Mouse (Mus musculus) stomach, postnatal 0 days (tissue): Measurements from ENCODE around the gene Gzmm. TPM values are rescaled to one million over a fixed set of nuclear protein-coding genes. Genes with fewer than 3 reads are reported as not detected.
A peak's percentile ranks its signal among the peaks of the same experiment; 100 is the strongest.

Experiments used
- ATAC-seq: fragments of 200-750 bp; cut with Nextera tagmentation; 2 replicates; pipeline ENCODE4 v1.8.0; 2017; ENCODE audit not compliant: low FRiP score, low TSS enrichment
- DNase-seq: peaks from one replicate; pipeline ENCODE4 v3.0.0-alpha.2; 2016; ENCODE audit warnings: low spot score
- H3K27ac ChIP-seq: fragments of 300-500 bp; sonication (generic); replicated peaks from 2 replicates; pipeline ENCODE4 v1.5.1; 2014; ENCODE audit warnings: mild to moderate bottlenecking, control low read depth
- H3K27me3 ChIP-seq: fragments of 300-500 bp; sonication (generic); 2 replicates; pipeline ENCODE4 v1.6.1; 2014; ENCODE audit warnings: low read length; ENCODE audit not compliant: control insufficient read depth, insufficient read depth
- H3K36me3 ChIP-seq: fragments of 300-500 bp; sonication (generic); 2 replicates; pipeline ENCODE4 v1.6.1; 2014; ENCODE audit warnings: low read length, mixed read lengths; ENCODE audit not compliant: control insufficient read depth, insufficient read depth
- H3K4me1 ChIP-seq: fragments of 300-500 bp; sonication (generic); replicated peaks from 2 replicates; pipeline ENCODE4 v1.6.1; 2014; ENCODE audit warnings: antibody characterized with exemption; ENCODE audit not compliant: control insufficient read depth, insufficient read depth
- H3K4me2 ChIP-seq: fragments of 300-500 bp; sonication (generic); replicated peaks from 2 replicates; pipeline ENCODE4 v1.6.1; 2014; ENCODE audit warnings: low read depth, mild to moderate bottlenecking, control low read depth, moderate library complexity
- H3K4me3 ChIP-seq: fragments of 300-500 bp; sonication (generic); 2 replicates; pipeline ENCODE4 v1.5.1; 2014; ENCODE audit warnings: low read depth, low read length, control low read depth
- H3K9ac ChIP-seq: fragments of 300-500 bp; sonication (generic); 2 replicates; pipeline ENCODE4 v1.6.1; 2014; ENCODE audit warnings: mild to moderate bottlenecking, low read length, control low read depth, mixed read lengths
- H3K9me3 ChIP-seq: fragments of 300-500 bp; sonication (generic); 2 replicates; pipeline ENCODE4 v1.6.1; 2016; ENCODE audit warnings: low read length; ENCODE audit not compliant: control insufficient read depth
- CTCF ChIP-seq: IDR thresholded peaks from 2 replicates; pipeline ENCODE4 v1.5.1; 2016; ENCODE audit warnings: antibody characterized with exemption, low read depth, mild to moderate bottlenecking, moderate library complexity
- EP300 ChIP-seq: optimal IDR thresholded peaks from 2 replicates; pipeline ENCODE3; 2016; ENCODE audit warnings: antibody characterized with exemption
- WGBS: fragments of 180-500 bp; shearing (Covaris S2); extraction: QIAGEN DNeasy Blood & Tissue Kit; methylation state at CpG from one replicate; pipeline ENCODE4 v1.1.7; 2014; 5-methylcytosine and 5-hydroxymethylcytosine counted together
- polyA plus RNA-seq: library from polyadenylated mRNA; unstranded; fragments of >200 nt; fragmentation: Nextera tagmentation; extraction: Ambion mirVana; gene quantifications from 2 replicates; pipeline ENCODE4 v1.2.1, GENCODE M21; 2015

Gene Gzmm
- polyA plus RNA-seq, 1 experiment from 2014 or later, result 0.62 TPM

DNA sequence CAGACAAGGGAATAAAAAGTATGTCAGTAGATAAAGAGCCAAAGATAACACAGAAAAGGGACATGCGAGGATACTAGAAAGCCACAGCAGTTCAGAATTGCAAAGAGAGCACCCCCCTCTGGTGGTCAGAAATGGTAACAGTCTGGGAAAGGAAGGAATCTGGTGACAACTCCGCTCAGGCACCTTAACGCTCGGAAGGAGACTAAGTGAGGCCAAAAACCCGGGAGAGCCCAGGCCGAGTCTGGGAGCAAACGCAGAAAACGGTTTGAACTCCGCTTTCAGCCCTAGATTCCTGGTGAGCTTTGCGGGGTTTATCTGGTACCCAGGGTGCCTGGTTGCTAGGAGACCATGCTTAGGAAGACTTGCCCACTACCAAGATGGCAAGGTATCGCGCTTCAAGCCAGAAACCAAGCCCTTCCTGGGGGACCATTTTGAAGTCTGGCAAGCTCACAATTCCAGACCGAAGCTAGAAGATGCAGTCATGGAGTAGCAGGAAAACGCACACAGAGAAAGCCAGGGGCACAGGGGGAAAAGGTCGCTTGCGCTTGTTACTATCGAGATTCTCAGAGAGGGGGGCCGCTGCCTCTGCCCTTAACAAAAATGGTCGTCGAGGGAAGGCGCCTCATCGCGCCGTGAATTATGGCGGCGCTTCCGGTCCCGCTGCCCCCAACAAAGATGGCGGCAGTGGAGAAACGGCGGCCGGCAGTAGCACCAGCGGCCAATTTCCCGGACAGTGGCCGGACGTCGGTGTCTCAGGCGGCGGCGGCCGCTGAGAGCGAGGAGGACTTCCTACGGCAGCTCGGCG, 19.8 kb upstream of the Gzmm start, which contains the start of gene Tpgs1:
Gene Tpgs1, plus strand, starts transcription at position 599 of the 805 bp plus-strand sequence.
- peak within 1 kb of the TSS; percentile 76 for H3K4me2 ChIP-seq
- peak; percentile 94 for TF ChIP-seq CTCF
- TF ChIP-seq EP300, result no peak
- H3K27me3 ChIP-seq, result no peaks in the 10 kb centered on the region
- H3K4me3 ChIP-seq, result peak within 1 kb of the TSS; percentile 98
- under 1% methylated on average over 44 of the region's 45 CpGs for WGBS
- no peaks in the 10 kb centered on the region for H3K9me3 ChIP-seq
- H3K4me1 ChIP-seq, result 0 out of 2 replicates have a peak, but pooled peaks cover 3% of the 10 kb centered on the region
- no peaks in the 10 kb centered on the region for H3K36me3 ChIP-seq
- ATAC-seq, result peak; percentile 83
- H3K27ac ChIP-seq, result peak within 1 kb of the TSS; percentile 91
- DNase-seq, result peak; percentile 87
- H3K9ac ChIP-seq, result peak within 1 kb of the TSS; percentile 84

DNA sequence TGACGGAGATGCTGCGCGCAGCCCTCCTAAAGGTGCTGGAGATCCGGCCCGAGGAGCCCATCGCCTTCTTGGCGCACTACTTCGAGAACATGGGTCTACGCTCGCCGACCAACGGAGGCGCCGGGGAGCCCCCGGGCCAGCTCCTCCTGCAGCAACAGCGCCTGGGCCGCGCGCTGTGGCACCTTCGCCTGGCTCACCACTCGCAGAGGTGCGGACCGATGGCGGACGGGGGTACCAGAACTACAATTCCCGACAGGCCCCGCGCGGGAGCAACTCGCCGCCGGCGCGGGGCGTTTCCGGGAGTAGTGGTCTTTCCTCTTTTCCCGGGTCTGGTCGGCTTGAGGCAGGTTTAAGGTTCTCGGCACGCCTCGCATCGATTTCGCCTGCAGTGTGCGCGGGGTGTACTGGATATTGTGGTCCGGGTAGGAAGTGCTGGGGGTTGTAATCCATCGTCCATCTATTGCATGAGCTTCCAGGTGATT, 19.2 kb upstream of the Gzmm start:
- WGBS, result under 1% methylated on average over 46 of the region's 47 CpGs
- 0 out of 2 replicates have a peak, but pooled peaks cover 3% of the 10 kb centered on the region for H3K4me1 ChIP-seq
- peak overlapping the region; percentile 98 for H3K4me3 ChIP-seq
- DNase-seq, result peak; percentile 68
- TF ChIP-seq EP300 (no peak), CTCF (no peak)
- H3K4me2 ChIP-seq, result peak overlapping the region; percentile 76
- H3K36me3 ChIP-seq, result no peaks in the 10 kb centered on the region
- H3K9me3 ChIP-seq, result no peaks in the 10 kb centered on the region
- H3K27ac ChIP-seq, result peak overlapping the region; percentile 91
- H3K27me3 ChIP-seq, result no peaks in the 10 kb centered on the region
- H3K9ac ChIP-seq, result peak overlapping the region; percentile 84
- ATAC-seq, result peak; percentile 36

DNA sequence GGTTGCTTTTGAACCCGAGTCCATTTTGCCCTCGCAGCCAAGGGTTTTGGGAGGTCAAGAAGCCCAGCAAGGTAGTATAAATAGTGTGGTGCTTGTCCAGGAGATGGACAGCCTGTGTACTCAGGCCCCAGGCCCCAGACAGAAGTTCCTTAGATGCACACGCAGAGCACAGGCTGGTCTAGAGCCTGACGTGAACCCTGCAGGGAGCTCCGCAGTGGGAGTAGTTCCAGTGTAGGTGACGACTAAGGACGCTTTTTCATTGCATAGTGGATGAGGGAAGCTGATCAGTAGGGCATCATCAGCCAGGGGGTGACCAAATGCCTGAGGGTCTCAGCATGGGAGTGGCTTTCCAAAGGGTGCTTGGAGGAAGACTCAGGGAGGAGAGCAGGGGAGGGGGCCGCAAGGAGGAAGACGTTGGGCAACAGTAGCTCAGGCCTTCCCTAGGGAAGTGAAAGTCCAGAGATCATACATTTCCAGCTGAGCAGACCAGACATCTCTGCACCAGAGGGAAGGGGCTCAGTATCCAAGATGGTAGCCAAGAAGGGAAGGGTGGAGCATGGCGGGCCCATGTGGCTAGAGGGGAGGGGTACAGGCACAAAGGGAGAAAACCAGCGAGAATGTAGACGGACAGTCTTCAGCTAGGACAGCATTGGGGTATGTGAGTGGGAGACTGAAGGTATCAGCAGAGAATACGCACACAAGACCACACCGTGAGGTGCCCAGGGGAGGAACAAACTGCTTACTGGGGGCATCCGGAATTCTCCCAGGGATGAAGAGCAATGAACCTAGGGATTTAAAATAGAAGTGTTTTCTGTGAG, 18.5 kb upstream of the Gzmm start:
- peak overlapping the region; percentile 98 for H3K4me3 ChIP-seq
- ATAC-seq (peak; percentile 10; the same call in 1 of the 2 replicates), DNase-seq (no peak)
- H3K9ac ChIP-seq, result peak overlapping the region; percentile 84
- H3K4me2 ChIP-seq, result peak overlapping the region; percentile 76
- H3K27me3 ChIP-seq, result no peaks in the 10 kb centered on the region
- 30% methylated on average over 15 of the region's 15 CpGs for WGBS
- no peaks in the 10 kb centered on the region for H3K36me3 ChIP-seq
- 0 out of 2 replicates have a peak, but pooled peaks cover 3% of the 10 kb centered on the region for H3K4me1 ChIP-seq
- TF ChIP-seq CTCF (no peak), EP300 (no peak)
- H3K27ac ChIP-seq, result peak overlapping the region; percentile 91
- no peaks in the 10 kb centered on the region for H3K9me3 ChIP-seq

DNA sequence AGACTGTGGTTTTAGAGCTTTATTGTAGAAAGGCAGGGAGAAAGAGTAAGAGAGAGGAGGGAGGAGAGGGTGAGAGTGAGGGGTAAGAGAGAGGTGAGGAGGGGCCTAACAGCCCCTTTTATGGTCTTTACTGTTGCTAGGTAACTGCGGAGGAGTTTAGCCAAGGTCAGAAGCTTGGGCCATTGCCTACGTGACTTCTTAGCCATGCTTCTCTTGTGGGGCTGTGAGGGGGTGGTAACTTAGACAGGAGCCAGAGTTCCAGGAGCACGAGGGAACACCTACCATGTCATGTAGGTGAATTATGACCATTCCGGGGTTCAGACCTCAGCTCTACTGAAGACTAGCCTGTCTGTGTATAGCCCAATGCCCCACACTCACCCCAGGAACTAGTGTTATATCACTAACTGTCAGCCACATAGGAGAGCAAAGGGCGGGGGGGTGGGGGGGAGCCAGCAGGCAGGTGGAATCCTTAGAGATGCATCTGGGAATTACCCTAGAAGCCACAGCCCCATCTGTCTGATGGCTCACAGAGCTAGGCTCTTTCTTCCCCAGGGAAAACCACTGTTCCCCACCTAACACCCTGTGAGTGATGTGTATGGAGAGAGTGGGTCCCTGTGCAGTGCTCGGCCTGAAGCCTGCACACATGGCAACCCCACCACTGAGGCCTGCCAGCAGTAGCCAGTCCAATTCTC, 17.3 kb upstream of the Gzmm start:
- no peak overlapping the region for H3K9ac ChIP-seq
- H3K27ac ChIP-seq, result no peak overlapping the region
- no peak overlapping the region for H3K4me3 ChIP-seq
- 66% methylated on average over 6 of the region's 6 CpGs for WGBS
- no peaks in the 10 kb centered on the region for H3K27me3 ChIP-seq
- 0 out of 2 replicates have a peak, but pooled peaks cover 3% of the 10 kb centered on the region for H3K4me1 ChIP-seq
- ATAC-seq, result no peak
- no peak for DNase-seq
- TF ChIP-seq EP300 (no peak), CTCF (no peak)
- H3K9me3 ChIP-seq, result no peaks in the 10 kb centered on the region
- no peak overlapping the region for H3K4me2 ChIP-seq
- H3K36me3 ChIP-seq, result no peaks in the 10 kb centered on the region

DNA sequence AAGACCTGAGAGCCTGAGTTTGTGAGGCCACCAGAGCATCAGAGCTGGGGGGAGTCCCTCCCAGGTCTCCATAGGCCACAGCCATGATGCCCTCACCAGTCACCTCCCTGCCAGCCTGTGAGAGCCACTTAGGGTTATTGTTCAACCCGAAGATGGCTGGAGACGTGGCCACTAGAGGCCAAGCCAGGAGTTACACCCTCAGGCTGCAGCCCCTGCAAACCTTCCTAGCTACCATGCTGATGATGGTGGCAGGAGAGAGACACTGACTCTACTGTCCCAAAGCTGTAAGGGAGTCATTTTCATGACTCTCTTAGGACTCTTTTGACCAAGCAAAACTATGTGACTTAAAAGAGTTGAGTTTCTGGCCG, 16.7 kb upstream of the Gzmm start:
- no peak overlapping the region for H3K4me2 ChIP-seq

More for the DNA sequence above, 16.7 kb upstream of the Gzmm start:
- Histone ChIP-seq H3K4me1 (0 out of 2 replicates have a peak, but pooled peaks cover 3% of the 10 kb centered on the region), H3K4me3 (no peak overlapping the region), H3K36me3 (no peaks in the 10 kb centered on the region), H3K27ac (no peak overlapping the region), H3K9me3 (no peaks in the 10 kb centered on the region), H3K9ac (no peak overlapping the region), H3K27me3 (no peaks in the 10 kb centered on the region)
- TF ChIP-seq CTCF (no peak; the same call in 1 of the 2 replicates), EP300 (no peak)
- WGBS, result 67% methylated on average over 3 of the region's 3 CpGs
- no peak for ATAC-seq
- DNase-seq, result no peak
